Mouse (Mus musculus): ENCODE data around the gene Osgep. TPM values are rescaled to one million over a fixed set of nuclear protein-coding genes. Genes with fewer than 3 reads are reported as not detected.

Gene Osgep
- 123 TPM for polyA plus RNA-seq (2017; shearing (Covaris generic))

DNA sequence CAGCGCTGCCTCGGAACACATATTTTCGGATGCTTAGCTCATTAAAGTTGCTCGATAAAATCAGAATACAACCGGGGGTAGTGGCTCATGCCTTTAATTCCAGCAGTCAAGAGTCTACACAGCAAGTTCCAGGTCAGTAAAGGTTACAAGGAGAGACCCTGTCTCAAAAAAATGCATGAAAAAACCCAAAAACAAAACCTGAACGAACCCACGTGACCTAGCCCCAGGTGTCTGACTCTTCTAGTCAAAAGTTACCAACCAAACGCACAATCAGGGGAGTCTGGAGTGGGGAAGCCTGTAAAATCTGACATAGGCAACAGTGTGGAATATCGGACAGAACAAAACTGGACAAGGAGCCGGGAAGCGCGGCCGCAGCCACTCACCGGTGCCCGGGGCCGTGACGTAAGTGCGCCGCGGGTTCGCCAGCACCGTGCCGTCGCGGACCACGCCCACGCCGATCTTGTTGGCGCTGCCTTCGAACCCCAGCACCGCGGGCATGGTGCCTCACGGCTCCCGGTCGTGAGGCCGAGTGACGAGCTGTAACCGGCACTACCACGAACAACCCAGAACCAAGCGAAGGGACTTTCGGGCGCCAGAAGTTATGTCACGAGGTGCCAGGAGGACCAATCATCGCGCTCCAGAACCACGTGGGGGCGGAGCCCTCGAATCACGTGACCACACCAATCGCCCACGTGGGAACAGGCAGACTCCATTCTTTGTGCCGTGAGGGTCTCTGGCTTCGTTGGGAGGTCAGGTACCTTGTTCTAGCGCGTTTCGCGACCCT lies at the start of gene Osgep, which contains the start of gene Apex1:
Gene Osgep, minus strand, starts transcription at position 613 of the 784 bp plus-strand sequence.
Gene Apex1, plus strand, starts transcription at position 688 of the 784 bp plus-strand sequence.

GRCm38 (mm10) chr14:50955942-50956508 lies 31.3 kb upstream of the Osgep start, which contains the start of gene Pnp2:
Pnp2 (plus strand) TSS chr14:50955992.

GRCm38 (mm10) chr14:50943932-50944667 lies 19.4 kb upstream of the Osgep start, which contains the start of gene Gm49342:
Gm49342 (plus strand) TSS chr14:50944517.

DNA sequence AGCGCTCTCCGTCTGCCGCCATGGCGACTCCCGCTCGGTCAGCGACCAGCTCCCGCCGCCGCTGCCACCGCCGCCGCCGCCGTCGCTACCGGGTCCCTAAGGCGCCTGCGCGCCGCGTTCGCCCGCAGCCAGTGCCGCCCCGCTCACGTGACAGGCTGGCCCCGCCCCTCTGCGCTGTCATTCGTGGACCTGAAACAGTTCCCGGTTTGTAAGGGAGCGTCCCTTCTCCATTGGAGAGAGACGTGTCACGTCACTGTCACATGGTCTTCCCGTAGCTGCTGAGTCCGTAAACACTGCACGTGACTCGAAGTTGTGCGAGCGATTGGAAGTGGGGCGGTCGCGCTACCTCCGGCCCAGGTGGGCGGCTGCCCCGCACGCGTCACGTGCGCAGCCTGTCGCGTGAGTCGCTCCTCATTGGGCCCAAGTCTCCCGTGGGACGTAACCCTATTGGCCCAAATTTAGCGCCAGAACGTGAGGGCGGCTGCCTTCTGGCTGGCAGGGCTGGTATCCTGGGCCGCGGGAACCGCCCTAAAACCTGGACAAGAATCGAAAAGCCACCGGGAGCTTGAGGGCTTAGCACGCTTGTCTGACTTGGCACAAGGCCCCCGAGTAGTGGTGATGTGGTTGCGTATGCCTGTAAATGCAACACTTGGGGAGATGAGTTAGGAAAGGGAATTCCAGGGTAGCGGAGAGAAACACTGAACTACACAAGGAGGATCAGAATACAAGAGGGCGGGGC lies 6.2 kb upstream of the Osgep start, which contains the start of the genes Pip4p1 and Pnp:
Gene Pip4p1, minus strand, starts transcription at position 103 of the 739 bp plus-strand sequence.
Gene Pnp, plus strand, starts transcription at position 329 of the 739 bp plus-strand sequence.

DNA sequence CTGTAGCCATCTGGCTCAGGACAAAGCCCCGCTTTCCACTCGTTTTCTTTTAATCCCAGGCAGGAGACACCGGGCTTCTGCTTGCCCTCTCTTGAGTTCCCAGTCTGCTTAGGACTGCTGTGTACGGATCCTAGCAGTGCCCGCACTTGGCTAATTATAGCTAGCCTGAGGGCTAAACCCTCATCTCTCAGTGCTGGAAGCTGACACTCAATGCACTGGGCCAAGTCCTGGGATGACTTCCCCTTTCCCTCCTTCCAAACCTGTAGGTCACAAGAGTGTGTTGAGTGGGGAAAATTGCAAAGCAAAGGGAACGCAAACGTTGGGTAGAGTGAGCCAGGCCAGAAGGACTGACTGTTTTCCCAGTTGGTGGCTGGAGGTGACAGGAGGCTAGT lies 27.3 kb downstream of the Osgep start, which contains the start of gene Klhl33:
Gene Klhl33, minus strand, starts transcription at position 134 of the 392 bp plus-strand sequence.

DNA sequence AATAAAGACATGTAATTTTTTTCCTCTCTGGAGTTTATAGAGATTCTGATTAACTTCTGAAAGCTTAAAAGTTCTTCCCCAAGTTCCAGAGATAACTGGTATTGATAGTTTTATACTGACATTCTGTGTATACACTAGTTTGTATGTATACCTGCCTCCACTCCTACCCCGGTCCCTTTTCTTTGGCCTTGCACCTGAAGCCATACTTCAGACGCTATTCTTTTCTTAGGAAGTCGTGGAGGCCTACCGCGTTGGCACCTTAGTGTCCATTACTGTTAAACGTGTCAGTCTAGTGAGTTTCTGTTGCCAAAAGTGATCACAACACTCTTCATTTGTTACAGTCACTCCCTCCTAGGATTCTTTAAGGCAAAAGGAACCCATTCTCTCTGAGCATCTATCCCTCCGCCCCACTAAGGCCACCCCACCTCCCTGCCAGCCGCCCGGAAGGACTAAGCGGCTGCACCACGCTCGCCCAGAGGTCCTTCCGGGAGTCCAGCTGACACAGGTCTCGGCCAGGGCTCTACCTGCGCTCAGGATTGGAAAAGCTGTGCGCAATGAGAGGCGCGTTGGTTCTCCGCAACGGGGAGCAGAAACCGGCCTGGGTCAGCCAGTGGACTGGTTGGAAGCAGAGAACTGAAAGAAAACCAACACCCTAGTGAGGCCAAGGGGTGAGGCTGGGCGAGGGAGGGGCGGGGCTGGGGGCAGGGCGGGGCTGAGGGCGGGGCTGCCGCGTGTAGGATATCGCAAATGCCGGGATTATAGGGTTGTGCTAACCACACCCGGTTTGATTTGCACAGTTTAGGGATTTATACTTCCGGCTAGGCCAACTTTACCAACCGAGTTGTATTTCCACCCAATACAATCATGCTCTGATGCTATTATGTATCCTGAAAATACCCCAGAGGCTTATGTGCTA lies 54.5 kb downstream of the Osgep start, which contains the start of gene Tep1:
Gene Tep1, minus strand, starts transcription at position 672 of the 916 bp plus-strand sequence.

Other genes starting within 250 kb of the Osgep start
- gene Olfr747, start 231.7 kb downstream of the Osgep start, polyA plus RNA-seq (2017; shearing (Covaris generic)), result not detected
- not detected for gene Olfr748, start 217.5 kb downstream of the Osgep start, polyA plus RNA-seq (2017; shearing (Covaris generic))
- not detected for gene Olfr749, start 179.8 kb downstream of the Osgep start, polyA plus RNA-seq (2017; shearing (Covaris generic))
- gene Ttc5, start 139.4 kb downstream of the Osgep start, polyA plus RNA-seq (2017; shearing (Covaris generic)), result 141 TPM
- not detected for gene Ccnb1ip1, start 117.2 kb downstream of the Osgep start, polyA plus RNA-seq (2017; shearing (Covaris generic))
- 77.0 TPM for gene Parp2, start 117.1 kb downstream of the Osgep start, polyA plus RNA-seq (2017; shearing (Covaris generic))
- 26.3 TPM for gene Tep1, start 54.3 kb downstream of the Osgep start, polyA plus RNA-seq (2017; shearing (Covaris generic))
- gene Klhl33, start 27.4 kb downstream of the Osgep start, polyA plus RNA-seq (2017; shearing (Covaris generic)), result not detected
- gene Apex1, start 75 bp upstream of the Osgep start, polyA plus RNA-seq (2017; shearing (Covaris generic)), result 66.0 TPM
- gene Pip4p1, start 6.0 kb upstream of the Osgep start, polyA plus RNA-seq (2017; shearing (Covaris generic)), result 17.4 TPM
- gene Pnp, start 6.2 kb upstream of the Osgep start, polyA plus RNA-seq (2017; shearing (Covaris generic)), result 72.3 TPM
- gene Gm49342, start 19.6 kb upstream of the Osgep start, polyA plus RNA-seq (2017; shearing (Covaris generic)), result not detected
- gene Pnp2, start 31.1 kb upstream of the Osgep start, polyA plus RNA-seq (2017; shearing (Covaris generic)), result 0.77 TPM
- not detected for gene Rnase10, start 82.9 kb upstream of the Osgep start, polyA plus RNA-seq (2017; shearing (Covaris generic))
- gene Rnase9, start 117.0 kb upstream of the Osgep start, polyA plus RNA-seq (2017; shearing (Covaris generic)), result not detected
- not detected for gene Rnase11, start 125.3 kb upstream of the Osgep start, polyA plus RNA-seq (2017; shearing (Covaris generic))
- gene Rnase12, start 132.8 kb upstream of the Osgep start, polyA plus RNA-seq (2017; shearing (Covaris generic)), result not detected
- gene Olfr750, start 149.5 kb upstream of the Osgep start, polyA plus RNA-seq (2017; shearing (Covaris generic)), result 0.16 TPM
- 23.0 TPM for gene Rnase4, start 166.2 kb upstream of the Osgep start, polyA plus RNA-seq (2017; shearing (Covaris generic))
- gene Ang, start 166.3 kb upstream of the Osgep start, polyA plus RNA-seq (2017; shearing (Covaris generic)), result 5.2 TPM
- gene Eddm3b, start 189.5 kb upstream of the Osgep start, polyA plus RNA-seq (2017; shearing (Covaris generic)), result not detected
- 2.7 TPM for gene Rnase6, start 199.0 kb upstream of the Osgep start, polyA plus RNA-seq (2017; shearing (Covaris generic))
- not detected for gene Rnase1, start 221.9 kb upstream of the Osgep start, polyA plus RNA-seq (2017; shearing (Covaris generic))
- gene Rnase2b, start 237.4 kb upstream of the Osgep start, polyA plus RNA-seq (2017; shearing (Covaris generic)), result not detected

Measured in inflammation-experienced regulatory T-cells, adult 16 weeks (primary cell).